Mouse (Mus musculus): ENCODE measurements around the gene Aip. TPM values are rescaled to one million over a fixed set of nuclear protein-coding genes. Genes with fewer than 3 reads are reported as not detected.
A peak's percentile ranks its signal among the peaks of the same experiment; 100 is the strongest.

Gene Aip
- polyA plus RNA-seq, 1 experiment = 59.8 TPM

GRCm38 (mm10) chr19:4166678-4167476, 41.2 kb upstream of the Aip start:
- TF ChIP-seq CTCF (IDR thresholded peaks at IDR 0.05; ENCODE audit: extremely low read depth, insufficient read length, insufficient replicate concordance, low read depth, low read length) (no peak), POLR2A (IDR thresholded peaks at IDR 0.05; ENCODE audit: low read depth, low read length) (no peak)
- Histone ChIP-seq H3K27ac (ENCODE audit: insufficient read depth, low read depth, low read length) (no peak overlapping the region), H3K27me3 (ENCODE audit: control insufficient read depth, insufficient read depth, low read length) (no peaks in the 10 kb centered on the region), H3K36me3 (ENCODE audit: control insufficient read depth, insufficient read depth, low read length) (no peaks in the 10 kb centered on the region), H3K4me3 (ENCODE audit: low read depth, low read length) (no peak overlapping the region), H3K4me1 (ENCODE audit: control insufficient read depth, insufficient read depth, insufficient read length, low read length) (peaks cover 15% of the 10 kb centered on the region)
- 70% methylated on average over 9 of the region's 9 CpGs for WGBS

GRCm38 (mm10) chr19:4164721-4165120, 39.1 kb upstream of the Aip start:
- H3K27ac ChIP-seq (ENCODE audit: insufficient read depth, low read depth, low read length) = no peak overlapping the region
- WGBS = 75% methylated on average over 2 of the region's 2 CpGs
- TF ChIP-seq CTCF (IDR thresholded peaks at IDR 0.05; ENCODE audit: extremely low read depth, insufficient read length, insufficient replicate concordance, low read depth, low read length) = no peak
- no peak for TF ChIP-seq POLR2A (IDR thresholded peaks at IDR 0.05; ENCODE audit: low read depth, low read length)
- no peak overlapping the region for H3K4me3 ChIP-seq (ENCODE audit: low read depth, low read length)
- no peaks in the 10 kb centered on the region for H3K27me3 ChIP-seq (ENCODE audit: control insufficient read depth, insufficient read depth, low read length)
- H3K36me3 ChIP-seq (ENCODE audit: control insufficient read depth, insufficient read depth, low read length) = peaks cover 6% of the 10 kb centered on the region
- H3K4me1 ChIP-seq (ENCODE audit: control insufficient read depth, insufficient read depth, insufficient read length, low read length) = peaks cover 8% of the 10 kb centered on the region; the same call in 1 of the 2 replicates

GRCm38 (mm10) chr19:4164100-4164499, 38.4 kb upstream of the Aip start:
- no peak overlapping the region for H3K27ac ChIP-seq (ENCODE audit: insufficient read depth, low read depth, low read length)
- H3K36me3 ChIP-seq (ENCODE audit: control insufficient read depth, insufficient read depth, low read length) = peaks cover 6% of the 10 kb centered on the region
- H3K4me3 ChIP-seq (ENCODE audit: low read depth, low read length) = no peak overlapping the region
- TF ChIP-seq CTCF (IDR thresholded peaks at IDR 0.05; ENCODE audit: extremely low read depth, insufficient read length, insufficient replicate concordance, low read depth, low read length) (no peak), POLR2A (IDR thresholded peaks at IDR 0.05; ENCODE audit: low read depth, low read length) (no peak)
- 53% methylated on average over 3 of the region's 3 CpGs for WGBS
- peaks cover 7% of the 10 kb centered on the region; the same call in 1 of the 2 replicates for H3K4me1 ChIP-seq (ENCODE audit: control insufficient read depth, insufficient read depth, insufficient read length, low read length)
- no peaks in the 10 kb centered on the region for H3K27me3 ChIP-seq (ENCODE audit: control insufficient read depth, insufficient read depth, low read length)

GRCm38 (mm10) chr19:4163543-4163887, 37.9 kb upstream of the Aip start:
- peaks cover 12% of the 10 kb centered on the region for H3K36me3 ChIP-seq (ENCODE audit: control insufficient read depth, insufficient read depth, low read length)
- TF ChIP-seq CTCF (IDR thresholded peaks at IDR 0.05; ENCODE audit: extremely low read depth, insufficient read length, insufficient replicate concordance, low read depth, low read length) (no peak), POLR2A (IDR thresholded peaks at IDR 0.05; ENCODE audit: low read depth, low read length) (no peak)
- no peaks in the 10 kb centered on the region for H3K27me3 ChIP-seq (ENCODE audit: control insufficient read depth, insufficient read depth, low read length)
- peaks cover 7% of the 10 kb centered on the region; the same call in 1 of the 2 replicates for H3K4me1 ChIP-seq (ENCODE audit: control insufficient read depth, insufficient read depth, insufficient read length, low read length)
- 28% methylated on average over 4 of the region's 4 CpGs for WGBS
- peak overlapping the region; percentile 86 for H3K4me3 ChIP-seq (ENCODE audit: low read depth, low read length)
- no peak overlapping the region for H3K27ac ChIP-seq (ENCODE audit: insufficient read depth, low read depth, low read length)

- Histone ChIP-seq H3K27me3 (ENCODE audit: control insufficient read depth, insufficient read depth, low read length) (no peaks in the 10 kb centered on the region), H3K27ac (ENCODE audit: insufficient read depth, low read depth, low read length) (no peak within 1 kb of the TSS), H3K4me1 (ENCODE audit: control insufficient read depth, insufficient read depth, insufficient read length, low read length) (peaks cover 7% of the 10 kb centered on the region; the same call in 1 of the 2 replicates), H3K36me3 (ENCODE audit: control insufficient read depth, insufficient read depth, low read length) (peaks cover 17% of the 10 kb centered on the region), H3K4me3 (ENCODE audit: low read depth, low read length) (peak within 1 kb of the TSS; percentile 86)
- TF ChIP-seq POLR2A (IDR thresholded peaks at IDR 0.05; ENCODE audit: low read depth, low read length) (peak; percentile 34; the same call in 1 of the 2 replicates), CTCF (IDR thresholded peaks at IDR 0.05; ENCODE audit: extremely low read depth, insufficient read length, insufficient replicate concordance, low read depth, low read length) (no peak)
- 6% methylated on average over 42 of the region's 42 CpGs for WGBS
These were observed 37.2 kb upstream of the Aip start, which contains the start of gene Rps6kb2 for GRCm38 (mm10) chr19:4162646-4163542. Gene Rps6kb2, minus strand, starts transcription at chr19:4163354.

- peaks cover 7% of the 10 kb centered on the region; the same call in 1 of the 2 replicates for H3K4me1 ChIP-seq (ENCODE audit: control insufficient read depth, insufficient read depth, insufficient read length, low read length)
- H3K27ac ChIP-seq (ENCODE audit: insufficient read depth, low read depth, low read length) = no peak overlapping the region
- TF ChIP-seq POLR2A (IDR thresholded peaks at IDR 0.05; ENCODE audit: low read depth, low read length) = no peak
- TF ChIP-seq CTCF (IDR thresholded peaks at IDR 0.05; ENCODE audit: extremely low read depth, insufficient read length, insufficient replicate concordance, low read depth, low read length) = no peak
- H3K36me3 ChIP-seq (ENCODE audit: control insufficient read depth, insufficient read depth, low read length) = peaks cover 32% of the 10 kb centered on the region
- no peak overlapping the region for H3K4me3 ChIP-seq (ENCODE audit: low read depth, low read length)
- no peaks in the 10 kb centered on the region for H3K27me3 ChIP-seq (ENCODE audit: control insufficient read depth, insufficient read depth, low read length)
- WGBS = 95% methylated on average over 8 of the region's 8 CpGs
These were observed 33.4 kb upstream of the Aip start for GRCm38 (mm10) chr19:4159049-4159448.

GRCm38 (mm10) chr19:4156771-4157170, 31.1 kb upstream of the Aip start:
- 88% methylated on average over 12 of the region's 12 CpGs for WGBS
- TF ChIP-seq CTCF (IDR thresholded peaks at IDR 0.05; ENCODE audit: extremely low read depth, insufficient read length, insufficient replicate concordance, low read depth, low read length) (no peak), POLR2A (IDR thresholded peaks at IDR 0.05; ENCODE audit: low read depth, low read length) (no peak)
- H3K27me3 ChIP-seq (ENCODE audit: control insufficient read depth, insufficient read depth, low read length) = no peaks in the 10 kb centered on the region
- H3K27ac ChIP-seq (ENCODE audit: insufficient read depth, low read depth, low read length) = no peak overlapping the region
- no peak overlapping the region for H3K4me3 ChIP-seq (ENCODE audit: low read depth, low read length)
- no peaks in the 10 kb centered on the region for H3K4me1 ChIP-seq (ENCODE audit: control insufficient read depth, insufficient read depth, insufficient read length, low read length)
- H3K36me3 ChIP-seq (ENCODE audit: control insufficient read depth, insufficient read depth, low read length) = peaks cover 53% of the 10 kb centered on the region
